Mouse (Mus musculus): ENCODE measurements around the gene Ptprr. TPM values are rescaled to one million over a fixed set of nuclear protein-coding genes. Genes with fewer than 3 reads are reported as not detected.

The Ptprr gene
- polyA plus RNA-seq (2012; rRNA removed) = 5.5 and 7.8 TPM in 2 replicates

DNA sequence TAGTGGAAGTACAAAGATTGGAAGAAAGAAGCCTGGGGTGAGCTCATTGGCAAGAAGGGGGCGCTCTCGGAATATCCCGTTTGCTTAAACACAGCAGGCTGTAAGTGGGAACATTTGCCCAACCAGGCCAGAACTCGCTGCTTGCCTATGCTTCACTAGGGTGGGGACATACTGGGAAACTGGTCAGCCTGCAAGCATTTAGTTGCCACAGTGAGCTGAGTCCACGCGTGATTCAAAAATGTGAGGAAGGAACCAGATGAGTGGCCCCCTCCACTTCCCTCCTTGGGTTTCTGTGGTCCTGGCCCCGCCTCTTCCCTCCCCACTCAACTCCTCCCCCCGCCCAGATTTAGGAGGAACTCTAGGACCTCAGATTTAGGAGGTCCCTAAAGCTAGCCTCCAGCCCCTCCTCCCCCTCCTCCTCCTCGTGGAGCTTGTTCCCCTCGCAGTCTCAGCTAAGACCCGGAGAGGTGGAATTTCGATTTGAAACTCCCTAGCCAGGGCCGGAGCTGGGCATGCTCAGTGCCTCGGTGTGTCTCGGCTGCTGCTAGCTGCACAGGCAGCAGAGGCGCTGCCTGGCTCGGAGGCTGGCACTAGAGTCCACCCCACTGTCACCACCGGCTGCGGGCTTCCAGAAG, at the start of gene Ptprr:
Gene Ptprr (plus strand): TSS at position 369 of the 635 bp plus-strand sequence.

GRCm38 (mm10) chr10:116113867-116114474, 96.0 kb downstream of the Ptprr start, which contains the start of gene 4933416C03Rik:
Gene 4933416C03Rik (minus strand): TSS chr10:116113917.

DNA sequence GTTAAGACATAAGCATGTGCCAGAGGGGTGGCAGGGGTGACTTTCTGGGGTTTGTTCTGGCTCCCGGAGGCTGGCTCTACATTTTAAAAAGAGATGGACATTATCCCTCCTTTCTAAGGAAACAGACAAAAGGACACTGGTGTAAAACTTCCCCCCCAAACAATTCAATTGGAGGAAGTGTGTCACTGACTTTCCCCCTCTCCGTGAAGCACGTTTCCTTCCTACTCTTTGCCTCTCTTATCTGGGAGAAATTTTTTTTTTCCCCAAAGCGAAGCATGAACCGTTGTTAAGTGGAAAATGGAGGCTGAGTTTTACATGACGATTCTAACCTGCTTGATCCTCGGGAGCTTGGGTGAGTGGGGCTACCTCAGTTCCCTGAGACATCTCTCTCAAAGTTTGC, 257.3 kb downstream of the Ptprr start, which contains the start of gene Ptprb:
Gene Ptprb (plus strand): TSS at position 244 of the 400 bp plus-strand sequence.

Other genes starting within 250 kb of the Ptprr start
- gene Tspan8, start 201.4 kb upstream of the Ptprr start, polyA plus RNA-seq (2012; rRNA removed) = 0.18 and 2.2 TPM in 2 replicates
- not detected in 2 replicates for gene 4933416C03Rik, start 95.7 kb downstream of the Ptprr start, polyA plus RNA-seq (2012; rRNA removed)

Measured in central nervous system, embryonic 14 days (tissue).